Mouse (Mus musculus): ENCODE measurements around the gene Kif14.

Kif14 gene

GRCm38 (mm10) chr1:136466143-136466811 is at the start of gene Kif14:
Gene Kif14 (plus strand): TSS chr1:136466343.
- in situ Hi-C loops (cut with MboI, MseI) = no loop called here

GRCm38 (mm10) chr1:136418393-136418792 is 47.8 kb upstream of the Kif14 start:
- in situ Hi-C loops (cut with MboI, MseI) = no loop called here

DNA sequence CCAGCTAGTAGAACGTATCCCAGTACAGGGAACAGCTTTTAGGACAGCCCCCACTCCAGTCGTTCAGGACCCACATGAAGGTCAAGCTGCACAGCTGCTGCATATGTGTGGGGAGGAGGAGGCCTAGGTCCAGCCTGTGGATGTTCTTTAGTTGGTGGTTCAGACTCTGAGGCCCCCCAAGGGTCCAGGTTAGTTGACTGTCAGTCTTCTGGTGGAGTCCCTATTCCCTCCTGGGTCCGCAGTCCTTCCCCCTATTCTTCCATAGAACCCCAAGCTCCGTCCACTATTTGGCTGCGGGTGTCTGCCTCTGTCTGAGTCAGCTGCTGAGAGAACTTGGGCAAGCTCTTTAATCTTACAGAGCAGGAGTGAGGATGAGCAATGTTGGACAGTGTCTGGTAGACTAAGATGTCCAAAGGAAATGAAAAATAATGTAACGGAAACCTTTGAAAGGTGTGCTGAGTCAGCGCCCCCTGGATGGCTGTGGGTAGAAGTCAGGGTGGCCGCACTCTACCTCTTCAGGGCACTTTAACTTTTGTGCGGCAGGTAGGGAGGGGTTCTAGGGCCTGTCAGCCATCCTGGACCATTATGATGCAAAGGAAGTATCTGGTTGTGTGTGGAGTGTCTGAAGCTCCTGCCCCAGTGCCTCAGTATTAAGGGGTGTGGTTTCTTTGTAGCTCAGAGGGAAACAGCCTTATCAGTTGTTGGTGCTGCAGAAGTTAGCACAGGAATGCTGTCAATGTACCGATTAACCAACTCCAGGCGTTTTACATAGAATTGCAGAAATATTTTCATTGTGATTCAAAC is 38.8 kb upstream of the Kif14 start:
- in situ Hi-C loops (cut with MboI, MseI) = no loop called here

- in situ Hi-C loops (cut with MboI, MseI) = no loop called here
These were observed 37.2 kb upstream of the Kif14 start for GRCm38 (mm10) chr1:136428981-136429380.

DNA sequence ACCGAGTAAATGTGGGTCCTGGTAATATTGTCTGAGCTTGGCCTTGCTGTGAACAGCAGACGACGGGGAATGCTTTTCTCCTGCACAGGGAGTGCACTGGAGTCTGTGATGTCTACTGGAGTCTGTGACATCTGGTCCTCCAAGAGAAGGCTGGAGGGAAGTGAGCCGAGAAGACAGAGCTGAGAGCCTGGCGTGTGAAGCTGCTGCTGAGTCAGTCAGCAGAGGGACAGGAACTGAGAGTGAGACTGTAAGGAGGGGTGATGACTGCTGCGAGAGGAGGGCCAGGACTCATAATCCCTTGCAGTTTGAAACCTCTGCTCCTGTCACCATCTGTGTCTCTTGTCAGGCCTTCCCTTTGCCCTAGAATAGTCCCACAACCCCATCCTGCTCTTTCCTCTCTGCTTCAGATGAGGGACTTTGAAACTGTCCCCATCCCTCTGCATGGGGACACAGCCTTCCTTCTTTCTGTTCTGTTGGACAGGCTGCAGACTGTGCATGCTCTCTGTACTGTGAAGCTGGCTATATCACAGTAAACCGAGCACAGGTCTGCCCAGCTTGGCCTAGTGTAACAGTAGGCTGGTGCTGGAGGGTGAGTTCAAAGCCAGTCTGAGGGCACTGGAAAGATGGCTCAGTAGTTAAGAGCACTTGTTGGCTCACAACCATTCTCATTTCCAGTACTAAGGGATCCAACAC is 35.9 kb upstream of the Kif14 start:
- in situ Hi-C loops (cut with MboI, MseI) = no loop called here

GRCm38 (mm10) chr1:136440741-136441140 is 25.4 kb upstream of the Kif14 start:
- in situ Hi-C loops (cut with MboI, MseI) = no loop called here

DNA sequence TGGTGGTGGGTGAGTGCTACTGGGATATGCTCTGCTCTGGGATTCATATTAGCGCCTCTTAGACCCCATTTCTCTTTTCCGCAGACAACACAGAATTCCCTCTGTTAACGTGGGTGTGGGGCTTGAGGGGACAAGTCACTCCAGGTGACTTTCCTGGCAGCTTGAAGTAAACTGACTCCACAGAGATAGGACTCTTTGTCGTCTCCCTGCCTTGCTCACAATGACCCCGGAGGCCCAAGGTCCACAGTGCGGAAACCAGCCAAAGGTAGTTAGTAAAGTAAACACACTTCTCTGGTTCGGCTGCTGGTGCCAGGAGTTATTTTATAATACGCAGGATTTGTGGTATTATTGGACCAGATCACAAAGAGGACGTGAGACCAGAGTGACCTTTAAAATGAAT is 23.3 kb upstream of the Kif14 start:
- in situ Hi-C loops (cut with MboI, MseI) = no loop called here

DNA sequence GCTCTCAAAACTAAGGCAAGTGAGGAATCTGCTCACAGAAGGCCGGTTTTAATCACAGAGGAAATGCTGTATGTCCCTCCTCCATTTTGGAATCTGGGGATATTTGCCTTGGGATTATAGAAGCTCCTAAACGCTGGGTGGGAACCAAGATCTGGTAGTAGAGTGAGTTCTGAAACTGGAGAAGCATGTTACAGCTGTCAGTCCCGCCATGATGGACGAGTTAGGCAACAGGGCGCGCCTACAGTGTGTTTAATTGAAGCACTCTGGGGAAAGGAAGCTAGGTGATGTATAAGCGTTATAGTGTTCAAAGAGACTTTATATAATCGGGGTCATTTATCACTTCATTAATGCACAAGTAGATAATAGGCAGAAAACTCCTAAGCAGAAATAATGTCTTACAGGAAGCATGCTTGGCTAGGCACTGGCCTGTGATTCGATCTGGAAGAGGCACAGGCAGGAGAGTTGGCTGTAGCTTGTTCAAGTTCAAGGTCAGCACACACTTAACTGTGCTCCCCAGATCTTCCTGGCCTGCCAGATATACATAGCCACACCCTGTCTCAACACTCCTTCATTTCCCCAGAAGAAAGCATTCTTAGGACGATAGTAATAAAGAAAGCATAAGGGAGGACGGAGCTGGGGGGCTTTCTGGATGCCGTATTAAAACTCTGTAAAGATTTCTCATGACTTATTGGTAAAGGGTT is 21.4 kb upstream of the Kif14 start:
- in situ Hi-C loops (cut with MboI, MseI) = no loop called here

- in situ Hi-C loops (cut with MboI, MseI) = no loop called here
These were observed 19.2 kb upstream of the Kif14 start for GRCm38 (mm10) chr1:136446933-136447332.

GRCm38 (mm10) chr1:136447338-136447737 is 18.8 kb upstream of the Kif14 start:
- in situ Hi-C loops (cut with MboI, MseI) = no loop called here

GRCm38 (mm10) chr1:136449541-136449940 is 16.6 kb upstream of the Kif14 start:
- in situ Hi-C loops (cut with MboI, MseI) = no loop called here

DNA sequence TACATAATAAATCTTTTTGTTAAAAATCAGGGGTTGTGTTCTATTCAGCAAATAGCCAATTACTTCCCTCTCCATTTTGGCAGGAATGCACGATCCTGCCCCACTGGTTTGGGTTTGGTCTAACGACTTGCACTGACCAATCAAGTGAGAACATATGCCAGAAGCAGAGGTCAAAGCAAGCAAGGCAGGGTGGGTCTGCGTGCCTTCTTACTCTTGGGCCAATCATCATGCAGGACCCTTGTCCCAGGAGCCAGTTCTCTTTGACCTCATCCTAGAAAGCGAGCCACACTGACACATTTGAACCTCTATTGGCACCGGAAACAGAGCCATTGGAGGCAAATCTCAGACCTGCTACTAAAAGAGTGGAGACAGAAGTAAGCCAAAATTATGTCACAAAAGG is 15.9 kb upstream of the Kif14 start:
- in situ Hi-C loops (cut with MboI, MseI) = loop anchor here (5.0 kb wide), 1 partner anchor 283 kb away; no protein-coding TSS in a partner anchor

DNA sequence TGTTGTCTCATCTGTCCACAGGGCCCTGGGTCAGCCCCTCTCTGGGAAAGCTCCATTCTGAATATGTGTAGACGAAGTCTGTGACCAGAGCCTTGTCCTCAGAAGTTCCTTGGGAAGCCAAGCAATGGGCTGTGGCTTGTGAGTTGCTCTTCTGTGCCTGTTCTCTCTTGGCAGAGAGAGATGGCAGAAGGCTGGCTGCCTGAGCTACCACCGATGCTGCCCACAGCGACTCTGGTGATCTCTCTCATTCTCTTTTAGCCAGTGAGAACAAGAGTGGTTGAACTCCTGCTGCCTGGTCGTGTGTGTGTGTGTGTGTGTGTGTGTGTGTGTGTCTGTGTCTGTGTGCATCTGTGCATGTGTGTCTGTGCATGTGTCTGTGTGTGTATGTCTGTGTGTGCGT is 13.7 kb upstream of the Kif14 start:
- in situ Hi-C loops (cut with MboI, MseI) = loop anchor here (5.0 kb wide), 1 partner anchor 285 kb away; no protein-coding TSS in a partner anchor

- in situ Hi-C loops (cut with MboI, MseI) = loop anchor here (5.0 kb wide), 1 partner anchor 149 kb away; no protein-coding TSS in a partner anchor
These were observed 10.2 kb upstream of the Kif14 start for GRCm38 (mm10) chr1:136455756-136456585.

DNA sequence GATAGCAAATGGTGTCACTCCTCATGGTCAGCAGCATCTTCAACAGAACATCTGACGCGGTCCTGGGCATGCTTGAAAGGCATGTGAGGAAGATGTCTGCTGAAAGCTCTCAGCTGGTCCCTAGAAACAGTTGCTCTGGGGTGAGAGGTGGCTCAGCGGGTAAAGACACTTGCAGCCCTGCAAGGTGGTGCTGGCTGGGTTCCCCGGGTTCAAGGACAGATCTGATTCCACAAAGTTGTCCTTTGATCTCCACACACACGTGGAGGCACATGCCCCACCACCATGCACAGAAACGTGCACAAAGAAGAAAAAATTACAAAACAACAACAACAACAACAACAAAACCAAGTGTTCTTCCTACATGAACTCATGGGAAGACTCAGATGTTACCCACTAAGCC is 9.4 kb upstream of the Kif14 start:
- in situ Hi-C loops (cut with MboI, MseI) = loop anchor here (5.0 kb wide), 1 partner anchor 149 kb away; no protein-coding TSS in a partner anchor

- in situ Hi-C loops (cut with MboI, MseI) = loop anchor here (5.0 kb wide), 1 partner anchor 150 kb away; no protein-coding TSS in a partner anchor
These were observed 8.7 kb upstream of the Kif14 start for GRCm38 (mm10) chr1:136457403-136457802.

DNA sequence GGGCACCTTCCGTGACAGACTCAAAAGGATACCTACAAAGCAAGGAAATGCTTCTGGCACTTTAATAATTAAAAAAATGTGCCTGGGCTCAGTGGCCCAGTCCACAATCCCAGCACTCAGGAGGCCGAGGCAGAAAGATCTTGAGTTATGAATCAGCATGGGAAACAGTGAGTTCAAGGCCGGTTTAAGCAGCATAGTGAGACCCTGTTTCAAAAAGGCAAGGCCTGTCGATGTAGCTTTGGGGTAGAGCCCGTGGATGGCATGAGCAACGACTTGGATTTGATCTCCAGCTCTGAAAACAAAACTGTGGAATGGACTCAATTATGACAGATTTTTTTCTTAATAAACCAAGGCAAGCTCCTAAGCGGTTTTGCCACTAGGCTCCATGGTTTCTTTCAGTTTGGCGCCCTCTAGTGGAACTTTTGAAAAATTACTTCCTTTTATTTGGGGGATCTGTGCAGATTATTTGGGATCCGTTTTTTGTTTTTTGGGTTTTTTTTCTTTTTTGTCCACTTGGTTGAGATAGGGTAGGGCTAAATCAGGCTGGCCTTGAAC is 7.4 kb upstream of the Kif14 start:
- in situ Hi-C loops (cut with MboI, MseI) = loop anchor here (5.0 kb wide), 1 partner anchor 151 kb away; no protein-coding TSS in a partner anchor

- in situ Hi-C loops (cut with MboI, MseI) = no loop called here
These were observed 3.7 kb upstream of the Kif14 start for GRCm38 (mm10) chr1:136462443-136462842.

DNA sequence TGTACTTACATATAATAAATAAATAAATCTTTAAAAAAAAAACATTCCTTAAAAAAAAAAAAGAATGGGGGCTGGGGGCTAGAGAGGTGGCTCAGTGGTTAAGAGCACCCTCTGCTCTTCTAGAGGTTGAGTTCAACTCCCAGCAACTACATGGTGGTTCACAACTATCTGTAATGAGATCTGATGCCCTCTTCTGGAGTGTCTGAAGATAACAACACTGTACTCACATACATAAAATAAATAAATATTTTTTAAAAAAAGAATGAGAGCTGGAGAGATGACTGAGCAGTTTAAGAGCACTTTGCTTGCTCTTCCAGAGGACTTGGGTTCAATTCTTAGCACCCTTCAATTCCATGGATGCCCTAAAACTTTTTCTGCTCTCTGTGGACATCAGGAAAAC is 975 bp upstream of the Kif14 start:
- in situ Hi-C loops (cut with MboI, MseI) = no loop called here

DNA sequence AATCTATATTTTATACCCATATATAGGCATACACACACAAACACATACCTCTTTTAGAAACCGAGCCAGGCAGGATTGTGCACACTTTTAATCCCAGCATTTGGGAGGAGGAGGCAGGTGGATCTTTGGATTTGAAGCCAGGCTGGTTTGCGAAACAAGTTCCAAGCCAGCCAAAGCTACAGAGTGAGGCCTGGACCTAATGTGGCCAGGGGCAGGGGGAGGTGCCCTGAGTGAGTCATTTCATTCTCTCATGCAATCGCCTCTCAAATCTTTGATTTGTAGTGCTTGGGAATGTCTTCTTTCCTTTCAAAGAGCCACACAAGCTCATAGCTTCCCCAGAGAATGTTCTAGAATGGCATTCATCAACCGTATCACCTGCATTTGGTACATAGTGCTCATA is 3.3 kb downstream of the Kif14 start:
- in situ Hi-C loops (cut with MboI, MseI) = no loop called here
